Mouse (Mus musculus): ENCODE measurements around the gene Pde4d.

The Pde4d gene

GRCm38 (mm10) chr13:109641562-109641961 is 1191.8 kb downstream of the Pde4d start:
- DNase-seq = no peak

- no peak for DNase-seq
Measured at GRCm38 (mm10) chr13:109643419-109643818, 1193.7 kb downstream of the Pde4d start.

GRCm38 (mm10) chr13:109644086-109644485 is 1194.3 kb downstream of the Pde4d start:
- no peak for DNase-seq

GRCm38 (mm10) chr13:109645284-109645909 is 1195.6 kb downstream of the Pde4d start:
- DNase-seq = no peak

- no peak for DNase-seq
Measured at GRCm38 (mm10) chr13:109645910-109646284, 1196.1 kb downstream of the Pde4d start.

- no peak for DNase-seq
Measured at GRCm38 (mm10) chr13:109646597-109647232, 1197.0 kb downstream of the Pde4d start.

GRCm38 (mm10) chr13:109647479-109648199 is 1197.9 kb downstream of the Pde4d start:
- DNase-seq = no peak

- no peak for DNase-seq
Measured at GRCm38 (mm10) chr13:109648311-109648710, 1198.6 kb downstream of the Pde4d start.

- no peak for DNase-seq
Measured at GRCm38 (mm10) chr13:109651790-109652605, 1202.2 kb downstream of the Pde4d start.

- no peak for DNase-seq
Measured at GRCm38 (mm10) chr13:109652631-109653030, 1202.9 kb downstream of the Pde4d start.

- no peak for DNase-seq
Measured at GRCm38 (mm10) chr13:109655390-109655789, 1205.6 kb downstream of the Pde4d start.

GRCm38 (mm10) chr13:109659103-109659502 is 1209.4 kb downstream of the Pde4d start:
- no peak for DNase-seq

GRCm38 (mm10) chr13:109661345-109661744 is 1211.6 kb downstream of the Pde4d start:
- no peak for DNase-seq

GRCm38 (mm10) chr13:109662099-109662498 is 1212.4 kb downstream of the Pde4d start:
- DNase-seq = no peak

GRCm38 (mm10) chr13:109662731-109663130 is 1213.0 kb downstream of the Pde4d start:
- no peak for DNase-seq

- no peak for DNase-seq
Measured at GRCm38 (mm10) chr13:109664956-109665802, 1215.4 kb downstream of the Pde4d start.

- DNase-seq = no peak
Measured at GRCm38 (mm10) chr13:109665803-109666403, 1216.2 kb downstream of the Pde4d start.

GRCm38 (mm10) chr13:109669965-109670364 is 1220.2 kb downstream of the Pde4d start:
- DNase-seq = no peak

- peak; percentile 28 for DNase-seq
Measured at GRCm38 (mm10) chr13:109671589-109672347, 1222.0 kb downstream of the Pde4d start.

GRCm38 (mm10) chr13:109677047-109677446 is 1227.3 kb downstream of the Pde4d start:
- DNase-seq = no peak

- DNase-seq = no peak
Measured at GRCm38 (mm10) chr13:109677617-109678016, 1227.9 kb downstream of the Pde4d start.
